Mouse (Mus musculus): ENCODE results near the gene Fam222b. TPM values are rescaled to one million over a fixed set of nuclear protein-coding genes. Genes with fewer than 3 reads are reported as not detected.
"Not testable (repeated sequence)": the region's sequence is repeated elsewhere in the genome, so short reads cannot be mapped to it uniquely, and the experiment has no call there.

The Fam222b gene
- total RNA-seq, 1 experiment from 2014 or later: 19.1 TPM

GRCm38 (mm10) chr11:78087756-78088281, 6.6 kb upstream of the Fam222b start:
- DNase-seq: no peak

DNA sequence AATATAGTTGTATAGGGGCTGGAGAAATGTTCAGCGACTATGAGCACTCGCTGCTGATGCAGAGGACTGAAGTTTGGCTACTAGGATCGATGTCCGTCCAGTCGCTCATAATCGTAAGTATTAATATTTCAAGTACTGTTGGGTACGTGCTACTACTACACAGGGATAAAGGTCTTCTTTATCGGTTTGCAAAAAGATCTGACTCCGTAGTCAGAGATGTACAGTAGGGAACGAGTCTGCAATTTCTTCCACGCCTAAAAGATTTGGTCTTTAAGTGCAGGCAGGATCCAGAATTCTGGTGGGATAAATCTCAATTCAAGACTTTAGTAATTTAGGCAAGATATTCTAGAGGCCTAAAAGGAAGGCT, 340 bp upstream of the Fam222b start:
- DNase-seq: no peak

DNA sequence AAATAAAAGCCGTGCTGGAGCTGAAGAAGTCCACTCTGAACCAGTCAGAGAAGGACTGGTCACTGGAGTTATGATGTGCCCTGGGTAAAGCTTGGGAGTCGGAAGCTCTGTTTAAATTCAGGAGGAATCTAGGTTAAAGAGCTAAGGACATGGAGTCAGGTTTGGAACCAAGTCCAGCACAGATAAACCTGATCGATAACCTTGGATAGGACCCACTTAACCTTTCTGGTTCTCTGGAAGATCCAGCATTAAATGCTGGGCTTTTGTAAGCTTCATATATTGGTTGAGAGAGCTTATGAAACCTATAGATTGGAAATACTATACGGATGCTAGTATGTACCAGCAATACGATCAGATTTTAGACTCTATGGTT, 670 bp downstream of the Fam222b start:
- no peak for DNase-seq

GRCm38 (mm10) chr11:78097077-78097476, 2.6 kb downstream of the Fam222b start:
- no peak for DNase-seq

DNA sequence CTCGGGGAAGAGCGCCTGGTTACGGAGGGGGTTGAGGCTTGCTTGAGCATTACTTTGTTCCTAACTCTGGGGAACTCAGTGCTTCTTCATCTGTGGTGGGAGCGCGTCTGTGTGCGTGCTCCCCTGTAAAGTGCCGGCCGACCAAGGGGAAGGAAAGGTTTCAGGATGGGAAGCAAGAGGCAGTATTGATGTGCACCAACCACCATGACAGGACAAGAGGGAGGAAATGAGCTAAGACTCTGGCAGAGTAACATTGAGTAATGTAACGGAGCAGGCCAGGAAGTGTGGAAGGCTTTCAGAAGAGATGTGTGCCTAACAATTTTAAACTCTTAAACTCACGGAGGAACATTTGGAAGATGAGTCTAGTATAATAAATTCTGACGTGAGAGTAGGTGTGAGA, 6.3 kb downstream of the Fam222b start:
- no peak for DNase-seq

- no peak for DNase-seq
Observed at GRCm38 (mm10) chr11:78102142-78102541, 7.7 kb downstream of the Fam222b start.

GRCm38 (mm10) chr11:78102958-78103747, 8.7 kb downstream of the Fam222b start:
- peak; percentile 63 for DNase-seq

DNA sequence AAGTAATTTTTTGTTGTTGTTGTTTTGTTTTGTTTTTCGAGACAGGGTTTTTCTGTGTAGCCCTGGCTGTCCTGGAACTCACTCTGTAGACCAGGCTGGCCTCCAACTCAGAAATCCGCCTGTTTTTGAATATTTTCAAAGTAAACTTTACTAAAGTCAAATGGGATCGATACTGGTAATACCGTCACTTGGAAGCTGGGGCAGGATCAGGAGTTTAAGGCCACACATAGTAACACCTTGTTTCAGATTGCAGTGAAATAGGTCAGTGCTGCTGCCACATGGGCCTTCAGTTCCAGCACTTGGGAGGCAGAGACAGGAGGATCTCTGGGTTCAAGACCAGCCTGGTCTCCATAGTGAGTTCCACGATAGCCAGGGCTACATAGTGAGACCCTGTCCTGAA, 10.0 kb downstream of the Fam222b start:
- no peak for DNase-seq

- no peak for DNase-seq
Observed at GRCm38 (mm10) chr11:78113616-78114015, 19.2 kb downstream of the Fam222b start.

GRCm38 (mm10) chr11:78114676-78115366, 20.4 kb downstream of the Fam222b start:
- DNase-seq: no peak

DNA sequence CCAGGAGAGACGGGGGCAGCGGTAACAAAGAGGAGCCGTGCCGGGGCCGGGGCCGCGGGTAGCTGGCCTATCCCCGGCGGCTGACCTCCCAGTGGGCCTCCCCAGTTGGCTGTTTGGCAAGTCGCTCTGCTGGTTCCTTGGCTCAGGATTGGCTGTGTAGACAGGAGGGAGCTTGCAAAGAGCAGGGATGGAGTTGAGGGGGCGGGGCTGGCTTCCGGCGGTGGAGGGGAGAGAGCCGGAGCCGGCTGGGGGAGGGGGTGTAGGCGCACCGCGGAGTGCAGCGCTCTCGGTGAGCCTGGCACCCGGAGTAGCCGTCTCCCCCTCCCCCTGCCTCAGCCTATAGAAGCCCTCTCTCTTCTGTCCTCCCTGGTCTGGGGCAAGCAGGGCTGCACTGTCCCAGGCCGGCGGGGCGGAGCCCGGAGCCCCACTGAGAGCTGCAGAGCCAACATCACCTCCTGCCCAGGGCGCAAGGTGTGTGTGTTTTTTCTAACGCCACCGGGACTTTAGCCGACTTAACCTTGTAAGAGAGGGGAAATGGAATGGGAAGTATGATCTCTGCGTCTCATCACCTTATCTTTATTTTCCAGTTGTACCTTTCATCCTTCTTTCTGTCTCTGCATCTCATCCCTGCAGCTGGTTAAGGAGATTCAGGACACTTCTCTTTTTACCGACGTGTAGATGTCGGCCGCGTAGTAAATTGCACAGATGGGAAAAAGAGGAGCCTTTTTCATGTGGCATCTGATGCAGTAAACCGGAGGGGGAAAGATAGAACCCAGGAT, 21.1 kb downstream of the Fam222b start:
- DNase-seq: peak; percentile 98

GRCm38 (mm10) chr11:78116146-78116410, 21.6 kb downstream of the Fam222b start:
- no peak for DNase-seq

DNA sequence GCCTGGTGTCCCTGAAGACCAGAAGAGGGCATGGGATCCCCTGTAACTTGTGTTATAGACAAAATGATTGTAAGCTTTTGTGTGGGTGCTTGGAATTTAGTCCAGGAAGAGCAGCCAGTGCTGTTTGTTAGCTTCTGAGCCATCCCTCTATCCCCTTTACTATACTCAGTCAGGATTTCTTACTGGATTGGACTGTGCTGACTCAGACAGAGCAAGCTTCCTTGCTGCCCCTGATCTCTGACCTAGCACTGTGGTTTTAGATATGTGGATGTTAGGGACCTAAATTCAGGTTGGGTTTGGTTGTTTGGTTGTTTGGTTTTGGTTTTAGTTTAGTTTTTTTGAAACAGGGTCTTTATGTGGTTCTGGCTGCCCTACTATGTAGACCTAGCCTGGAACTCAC, 24.0 kb downstream of the Fam222b start:
- DNase-seq: no peak

GRCm38 (mm10) chr11:78119898-78120297, 25.4 kb downstream of the Fam222b start:
- DNase-seq: no peak

- peak; percentile 66 for DNase-seq
Observed at GRCm38 (mm10) chr11:78121176-78121575, 26.7 kb downstream of the Fam222b start.

DNA sequence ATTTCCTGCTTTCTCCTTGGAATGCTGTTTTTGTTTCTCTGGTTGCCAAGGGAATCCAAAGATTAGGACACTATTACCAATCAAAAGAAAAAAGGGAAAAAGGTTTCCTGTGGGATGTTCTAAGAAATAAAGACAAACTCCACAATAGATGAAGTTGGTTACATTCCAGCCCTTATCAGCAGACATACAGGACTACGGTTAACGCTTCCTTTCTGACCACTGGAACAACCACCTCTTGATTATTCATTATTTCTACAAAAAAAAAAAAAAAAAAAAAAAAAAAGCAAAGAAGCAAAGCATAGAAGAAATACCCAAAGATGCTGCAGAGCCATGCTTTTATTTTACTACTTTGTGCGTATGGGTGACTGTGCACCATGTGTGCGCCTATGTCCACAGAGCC, 28.4 kb downstream of the Fam222b start:
- DNase-seq: no peak

DNA sequence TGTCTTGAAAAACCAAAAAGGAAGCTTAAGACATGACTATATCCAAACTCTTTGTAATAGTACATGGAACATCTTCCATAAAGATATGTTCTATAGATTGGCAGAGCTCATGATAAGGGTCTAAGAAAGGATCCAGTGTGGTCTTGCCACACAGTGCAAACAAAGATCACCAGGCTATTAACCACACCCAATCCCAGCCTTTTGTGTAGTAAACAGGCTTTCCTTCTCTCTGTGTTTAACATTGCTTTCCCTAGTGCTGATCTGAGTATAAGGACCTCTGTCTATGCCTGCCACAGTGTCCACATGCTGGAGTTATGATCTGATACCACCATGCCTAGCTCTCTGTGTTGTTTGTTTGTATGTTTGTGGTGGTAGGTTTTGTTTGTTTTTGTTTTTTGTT, 29.3 kb downstream of the Fam222b start:
- no peak for DNase-seq

- no peak for DNase-seq
Observed at GRCm38 (mm10) chr11:78125691-78126090, 31.2 kb downstream of the Fam222b start.

DNA sequence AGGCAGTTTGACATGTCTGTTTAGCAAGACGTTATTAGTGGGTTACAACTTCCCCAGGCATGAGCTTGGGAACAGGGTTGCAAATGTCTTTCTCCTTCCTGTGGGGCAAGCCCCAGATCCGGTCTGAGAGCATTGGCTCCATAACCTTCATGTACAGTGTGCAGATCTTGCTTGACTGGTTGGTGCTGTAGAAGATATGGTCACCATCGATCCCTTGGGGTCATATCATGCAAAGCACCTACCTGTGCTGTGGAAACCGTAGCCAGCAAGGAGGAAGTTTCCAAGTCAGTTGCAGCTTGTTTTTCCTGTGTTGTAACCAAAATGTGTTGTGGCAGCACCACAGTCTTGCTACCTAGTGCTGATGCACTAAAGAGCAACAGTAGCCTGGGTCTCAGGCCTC, 32.3 kb downstream of the Fam222b start:
- no peak for DNase-seq

DNA sequence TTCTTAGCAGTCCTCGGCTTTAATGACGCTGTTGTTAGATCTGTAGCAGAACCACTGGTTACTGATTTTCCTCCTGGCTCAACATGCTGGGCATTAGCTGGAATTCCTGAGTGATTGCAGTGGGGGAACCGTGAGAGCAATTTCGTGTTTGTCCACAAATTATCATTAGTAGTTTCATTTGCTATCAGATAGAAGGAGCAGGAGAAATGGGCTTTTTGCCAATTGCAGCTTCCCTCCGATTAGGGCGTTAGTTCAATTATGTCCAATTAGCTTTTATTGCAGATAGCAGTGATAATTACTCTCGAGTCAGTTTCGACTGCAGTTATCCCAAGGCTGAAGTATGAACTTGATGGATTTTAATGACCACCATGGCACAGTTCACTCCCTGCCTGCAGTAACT, 35.0 kb downstream of the Fam222b start:
- DNase-seq: no peak

- no peak for DNase-seq
Observed at GRCm38 (mm10) chr11:78133915-78134314, 39.5 kb downstream of the Fam222b start.

GRCm38 (mm10) chr11:78134344-78134743, 39.9 kb downstream of the Fam222b start:
- DNase-seq: no peak

- DNase-seq: not testable (repeated sequence)
Observed at GRCm38 (mm10) chr11:78135314-78135713, 40.9 kb downstream of the Fam222b start.
